Mouse (Mus musculus) kidney, postnatal 0 days (tissue): ENCODE measurements at regions not wholly inside any gene's neighbourhood (a gene's known extent, or its start where the extent isn't known, plus 50 kb on each side); places are given as distances from the start of the nearest gene placed in this dataset.

Source experiments
- ATAC-seq: fragments of 200-750 bp; cut with Nextera tagmentation; replicated peaks from 2 replicates; pipeline ENCODE4 v1.8.0; 2017; ENCODE audit warnings: low read depth, moderate number of reproducible peaks, moderate TSS enrichment, moderate library complexity; ENCODE audit not compliant: low FRiP score
- DNase-seq: peaks from one replicate; pipeline ENCODE4 v3.0.0-alpha.2; 2016; ENCODE audit warnings: low spot score
- H3K27ac ChIP-seq: fragments of 300-500 bp; sonication (generic); 2 replicates; pipeline ENCODE4 v1.5.1; 2014; ENCODE audit warnings: mild to moderate bottlenecking
- H3K27me3 ChIP-seq: fragments of 300-500 bp; sonication (generic); 2 replicates; pipeline ENCODE4 v1.6.1; 2014; ENCODE audit warnings: low read length, mixed read lengths; ENCODE audit not compliant: insufficient read depth
- H3K36me3 ChIP-seq: fragments of 300-500 bp; sonication (generic); 2 replicates; pipeline ENCODE4 v1.6.1; 2014; ENCODE audit warnings: low read length, mixed read lengths; ENCODE audit not compliant: insufficient read depth
- H3K4me1 ChIP-seq: fragments of 300-500 bp; sonication (generic); replicated peaks from 2 replicates; pipeline ENCODE4 v1.6.1; 2014; ENCODE audit warnings: antibody characterized with exemption, low read length, mixed read lengths; ENCODE audit not compliant: insufficient read depth
- H3K4me2 ChIP-seq: fragments of 300-500 bp; sonication (generic); 2 replicates; pipeline ENCODE4 v1.6.1; 2014; ENCODE audit warnings: mild to moderate bottlenecking, low read length, moderate library complexity, mixed read lengths
- H3K4me3 ChIP-seq: fragments of 300-500 bp; sonication (generic); replicated peaks from 2 replicates; pipeline ENCODE4 v1.5.1; 2014; ENCODE audit warnings: low read depth, low read length
- H3K9ac ChIP-seq: fragments of 300-500 bp; sonication (generic); 2 replicates; pipeline ENCODE4 v1.6.1; 2014; ENCODE audit warnings: low read depth, low read length
- H3K9me3 ChIP-seq: fragments of 300-500 bp; sonication (generic); replicated peaks from 2 replicates; pipeline ENCODE4 v1.6.1; 2016; ENCODE audit warnings: low read length, inconsistent platforms, mixed read lengths
- CTCF ChIP-seq: IDR thresholded peaks from 2 replicates; pipeline ENCODE4 v1.5.1; 2016; ENCODE audit warnings: antibody characterized with exemption, low read depth, mild to moderate bottlenecking, moderate library complexity
- WGBS: fragments of 180-500 bp; shearing (Covaris S2); extraction: QIAGEN DNeasy Blood & Tissue Kit; methylation state at CpG from one replicate; pipeline ENCODE4 v1.1.7; 2014; 5-methylcytosine and 5-hydroxymethylcytosine counted together

GRCm38 (mm10) chr7:117982177-117982576, 133.8 kb downstream of the Rps15a start:
- H3K9ac ChIP-seq: no peak overlapping the region
- H3K9me3 ChIP-seq: no peaks in the 10 kb centered on the region
- H3K27me3 ChIP-seq: no peaks in the 10 kb centered on the region
- H3K4me1 ChIP-seq: no peaks in the 10 kb centered on the region
- TF ChIP-seq CTCF: no peak
- no peak for ATAC-seq
- no peak overlapping the region for H3K4me3 ChIP-seq
- WGBS: 81% methylated on average over 4 of the region's 4 CpGs
- no peak for DNase-seq
- H3K27ac ChIP-seq: no peak overlapping the region
- no peak overlapping the region for H3K4me2 ChIP-seq
- no peaks in the 10 kb centered on the region for H3K36me3 ChIP-seq

- H3K36me3 ChIP-seq: no peaks in the 10 kb centered on the region
- H3K4me2 ChIP-seq: no peak overlapping the region
- no peak overlapping the region for H3K4me3 ChIP-seq
- no peak for DNase-seq
- TF ChIP-seq CTCF: no peak
- ATAC-seq: no peak
- H3K27ac ChIP-seq: no peak overlapping the region
- H3K4me1 ChIP-seq: no peaks in the 10 kb centered on the region
- H3K27me3 ChIP-seq: no peaks in the 10 kb centered on the region
- WGBS: 23% methylated on average over 1 of the region's 1 CpGs
- H3K9me3 ChIP-seq: no peaks in the 10 kb centered on the region
- H3K9ac ChIP-seq: no peak overlapping the region
These were observed 144.8 kb downstream of the Rps15a start for GRCm38 (mm10) chr7:117971176-117971575.

- TF ChIP-seq CTCF: no peak
- ATAC-seq (no peak), DNase-seq (no peak)
- no peaks in the 10 kb centered on the region for H3K4me1 ChIP-seq
- no peak overlapping the region for H3K4me3 ChIP-seq
- no peaks in the 10 kb centered on the region for H3K27me3 ChIP-seq
- H3K27ac ChIP-seq: no peak overlapping the region
- no peak overlapping the region for H3K9ac ChIP-seq
- no peaks in the 10 kb centered on the region for H3K36me3 ChIP-seq
- H3K4me2 ChIP-seq: no peak overlapping the region
- WGBS: 88% methylated on average over 3 of the region's 3 CpGs
- no peaks in the 10 kb centered on the region for H3K9me3 ChIP-seq
These were observed 172.6 kb downstream of the Rps15a start for GRCm38 (mm10) chr7:117943435-117943834.

GRCm38 (mm10) chr7:117939618-117940017, 176.4 kb downstream of the Rps15a start:
- no peaks in the 10 kb centered on the region for H3K36me3 ChIP-seq
- ATAC-seq (no peak), DNase-seq (no peak)
- TF ChIP-seq CTCF: no peak
- no peak overlapping the region for H3K27ac ChIP-seq
- 79% methylated on average over 7 of the region's 7 CpGs for WGBS
- H3K4me2 ChIP-seq: no peak overlapping the region
- H3K27me3 ChIP-seq: no peaks in the 10 kb centered on the region
- no peak overlapping the region for H3K4me3 ChIP-seq
- H3K4me1 ChIP-seq: no peaks in the 10 kb centered on the region
- no peak overlapping the region for H3K9ac ChIP-seq
- no peaks in the 10 kb centered on the region for H3K9me3 ChIP-seq

GRCm38 (mm10) chr7:117934908-117935307, 181.1 kb downstream of the Rps15a start:
- no peak overlapping the region for H3K9ac ChIP-seq
- no peak overlapping the region for H3K4me3 ChIP-seq
- 58% methylated on average over 3 of the region's 3 CpGs for WGBS
- TF ChIP-seq CTCF: no peak
- H3K9me3 ChIP-seq: no peaks in the 10 kb centered on the region
- no peak overlapping the region for H3K27ac ChIP-seq
- H3K4me1 ChIP-seq: no peaks in the 10 kb centered on the region
- H3K4me2 ChIP-seq: no peak overlapping the region
- H3K36me3 ChIP-seq: no peaks in the 10 kb centered on the region
- no peaks in the 10 kb centered on the region for H3K27me3 ChIP-seq
- DNase-seq: no peak
- ATAC-seq: no peak

GRCm38 (mm10) chr7:117931234-117931895, 184.6 kb downstream of the Rps15a start:
- H3K4me2 ChIP-seq: no peak overlapping the region
- H3K4me1 ChIP-seq: no peaks in the 10 kb centered on the region
- no peak overlapping the region for H3K9ac ChIP-seq
- ATAC-seq (no peak), DNase-seq (no peak)
- 31% methylated on average over 12 of the region's 12 CpGs for WGBS
- no peaks in the 10 kb centered on the region for H3K36me3 ChIP-seq
- TF ChIP-seq CTCF: no peak
- no peak overlapping the region for H3K4me3 ChIP-seq
- no peaks in the 10 kb centered on the region for H3K9me3 ChIP-seq
- no peak overlapping the region for H3K27ac ChIP-seq
- no peaks in the 10 kb centered on the region for H3K27me3 ChIP-seq

GRCm38 (mm10) chr7:117930392-117930791, 185.6 kb downstream of the Rps15a start:
- DNase-seq (no peak), ATAC-seq (no peak)
- Histone ChIP-seq H3K4me3 (no peak overlapping the region), H3K4me1 (no peaks in the 10 kb centered on the region), H3K27ac (no peak overlapping the region), H3K9me3 (no peaks in the 10 kb centered on the region), H3K9ac (no peak overlapping the region), H3K4me2 (no peak overlapping the region), H3K36me3 (no peaks in the 10 kb centered on the region), H3K27me3 (no peaks in the 10 kb centered on the region)
- 65% methylated on average over 9 of the region's 9 CpGs for WGBS
- TF ChIP-seq CTCF: no peak
